Mouse (Mus musculus) cortical plate, adult 2 months (tissue): ENCODE measurements at regions not wholly inside any gene's neighbourhood (a gene's known extent, or its start where the extent isn't known, plus 50 kb on each side); places are given as distances from the start of the nearest gene placed in this dataset.

Experiments used
- CTCF ChIP-seq: fragments of 200-500 bp; IDR thresholded peaks from 2 replicates; pipeline ENCODE4 v1.5.1; 2011; ENCODE audit warnings: mild to moderate bottlenecking, control low read depth, low read length; ENCODE audit not compliant: insufficient read depth; ENCODE audit errors: extremely low read depth
- POLR2A ChIP-seq: fragments of 200-500 bp; IDR thresholded peaks from 2 replicates; pipeline ENCODE4 v1.6.1; 2011; ENCODE audit warnings: mild to moderate bottlenecking, low read length, control low read depth; ENCODE audit not compliant: insufficient read depth; ENCODE audit errors: extremely low read depth

GRCm38 (mm10) chr7:94154221-94154620, 1074.6 kb downstream of the Fam181b start:
- TF ChIP-seq POLR2A (no peak), CTCF (no peak)
